Mouse (Mus musculus) heart, postnatal 0 days (tissue): ENCODE measurements around the gene Ring1.

ENCODE experiments used
- CTCF ChIP-seq: IDR thresholded peaks from 2 replicates; pipeline ENCODE4 v1.5.1; 2016; ENCODE audit warnings: antibody characterized with exemption, control low read depth, low read depth
- EP300 ChIP-seq: IDR thresholded peaks from 2 replicates; pipeline ENCODE4 v1.6.1; 2016; ENCODE audit warnings: antibody characterized with exemption, low read depth

DNA sequence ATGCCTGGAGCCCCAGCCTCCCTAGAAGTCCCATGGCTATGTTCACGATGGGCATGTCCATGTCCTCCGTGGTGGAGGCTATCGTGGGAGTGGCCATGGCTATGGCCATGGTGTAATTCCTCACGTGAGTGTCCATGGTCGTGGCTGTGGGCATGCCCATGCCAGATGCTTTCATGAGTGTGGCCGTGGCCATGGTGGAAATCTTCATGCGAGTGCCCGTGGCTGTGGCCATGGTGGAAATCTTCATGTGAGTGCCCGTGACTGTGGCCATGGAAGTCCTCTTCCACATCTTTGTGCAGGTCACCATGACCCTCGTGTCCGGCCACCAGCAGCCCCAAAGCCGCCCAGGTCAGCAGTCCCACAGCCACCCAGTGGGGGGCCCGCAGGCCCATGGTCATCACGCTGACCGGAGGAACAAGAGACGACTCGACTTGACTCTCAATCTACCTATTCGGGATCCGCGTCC lies 6.4 kb upstream of the Ring1 start:
- TF ChIP-seq CTCF (no peak), EP300 (no peak)
